Mouse (Mus musculus): Measurements from ENCODE around the gene Pola2. TPM values are rescaled to one million over a fixed set of nuclear protein-coding genes. Genes with fewer than 3 reads are reported as not detected.

Gene Pola2
- total and polyA plus RNA-seq, 2 experiments from 2014 or later, result 16.7 to 21.6 TPM

- peaks cover 6% of the 10 kb centered on the region for H3K36me3 ChIP-seq (ENCODE audit: insufficient read depth, low read length)
- H3K9me3 ChIP-seq (ENCODE audit: low read length), result no peaks in the 10 kb centered on the region
- no peak overlapping the region for H3K27ac ChIP-seq (ENCODE audit: low read depth, low read length)
- DNase-seq (ENCODE audit: low spot score), result no peak
- no peaks in the 10 kb centered on the region for H3K4me1 ChIP-seq (ENCODE audit: insufficient read depth, low read length)
- H3K4me3 ChIP-seq (ENCODE audit: low read depth, low read length), result no peak overlapping the region
- 0 out of 2 replicates have a peak overlapping the region, but pooled peaks have one; percentile 8 for H3K9ac ChIP-seq (replicated peaks; ENCODE audit: low read length, poor library complexity, severe bottlenecking)
- no peak overlapping the region for H3K4me2 ChIP-seq (ENCODE audit: low read depth, low read length, poor library complexity, severe bottlenecking)
- H3K27me3 ChIP-seq (ENCODE audit: insufficient read depth, low read length), result no peaks in the 10 kb centered on the region
- ATAC-seq (ENCODE audit: low FRiP score), result no peak
- 82% methylated on average over 7 of the region's 7 CpGs for WGBS
- TF ChIP-seq CTCF (IDR thresholded peaks at IDR 0.05), result no peak
These were observed 19.0 kb downstream of the Pola2 start for GRCm38 (mm10) chr19:5945027-5945426.

- no peak overlapping the region for H3K9ac ChIP-seq (replicated peaks; ENCODE audit: low read length, poor library complexity, severe bottlenecking)
- no peaks in the 10 kb centered on the region for H3K27me3 ChIP-seq (ENCODE audit: insufficient read depth, low read length)
- no peaks in the 10 kb centered on the region for H3K9me3 ChIP-seq (ENCODE audit: low read length)
- TF ChIP-seq CTCF (IDR thresholded peaks at IDR 0.05), result no peak
- no peak overlapping the region for H3K4me2 ChIP-seq (ENCODE audit: low read depth, low read length, poor library complexity, severe bottlenecking)
- ATAC-seq (ENCODE audit: low FRiP score) (no peak), DNase-seq (ENCODE audit: low spot score) (no peak)
- H3K4me3 ChIP-seq (ENCODE audit: low read depth, low read length), result no peak overlapping the region
- no peaks in the 10 kb centered on the region for H3K4me1 ChIP-seq (ENCODE audit: insufficient read depth, low read length)
- H3K36me3 ChIP-seq (ENCODE audit: insufficient read depth, low read length), result peaks cover 3% of the 10 kb centered on the region; the same call in 1 of the 2 replicates
- 71% methylated on average over 8 of the region's 8 CpGs for WGBS
- no peak overlapping the region for H3K27ac ChIP-seq (ENCODE audit: low read depth, low read length)
These were observed 19.9 kb downstream of the Pola2 start for GRCm38 (mm10) chr19:5944145-5944544.

- WGBS, result 90% methylated on average over 15 of the region's 15 CpGs
- Histone ChIP-seq H3K27me3 (ENCODE audit: insufficient read depth, low read length) (no peaks in the 10 kb centered on the region), H3K9ac (replicated peaks; ENCODE audit: low read length, poor library complexity, severe bottlenecking) (no peak overlapping the region), H3K36me3 (ENCODE audit: insufficient read depth, low read length) (peaks cover under 1% of the 10 kb centered on the region; the same call in 1 of the 2 replicates), H3K4me1 (ENCODE audit: insufficient read depth, low read length) (no peaks in the 10 kb centered on the region), H3K4me2 (ENCODE audit: low read depth, low read length, poor library complexity, severe bottlenecking) (no peak overlapping the region), H3K4me3 (ENCODE audit: low read depth, low read length) (no peak overlapping the region), H3K9me3 (ENCODE audit: low read length) (no peaks in the 10 kb centered on the region), H3K27ac (ENCODE audit: low read depth, low read length) (no peak overlapping the region)
- TF ChIP-seq CTCF (IDR thresholded peaks at IDR 0.05), result no peak
- DNase-seq (ENCODE audit: low spot score), result no peak
- no peak for ATAC-seq (ENCODE audit: low FRiP score)
These were observed 20.6 kb downstream of the Pola2 start for GRCm38 (mm10) chr19:5943404-5943803.

- ATAC-seq (ENCODE audit: low FRiP score) (no peak), DNase-seq (ENCODE audit: low spot score) (no peak)
- Histone ChIP-seq H3K27me3 (ENCODE audit: insufficient read depth, low read length) (no peaks in the 10 kb centered on the region), H3K9ac (replicated peaks; ENCODE audit: low read length, poor library complexity, severe bottlenecking) (no peak overlapping the region), H3K36me3 (ENCODE audit: insufficient read depth, low read length) (no peaks in the 10 kb centered on the region), H3K9me3 (ENCODE audit: low read length) (no peaks in the 10 kb centered on the region), H3K4me1 (ENCODE audit: insufficient read depth, low read length) (peaks cover 2% of the 10 kb centered on the region; the same call in 1 of the 2 replicates), H3K27ac (ENCODE audit: low read depth, low read length) (no peak overlapping the region), H3K4me2 (ENCODE audit: low read depth, low read length, poor library complexity, severe bottlenecking) (no peak overlapping the region), H3K4me3 (ENCODE audit: low read depth, low read length) (no peak overlapping the region)
- WGBS, result 91% methylated on average over 7 of the region's 7 CpGs
- no peak for TF ChIP-seq CTCF (IDR thresholded peaks at IDR 0.05)
These were observed 21.4 kb downstream of the Pola2 start for GRCm38 (mm10) chr19:5942581-5942980.

GRCm38 (mm10) chr19:5940656-5941055 lies 23.3 kb downstream of the Pola2 start:
- DNase-seq (ENCODE audit: low spot score), result no peak
- TF ChIP-seq CTCF (IDR thresholded peaks at IDR 0.05), result no peak
- no peak overlapping the region for H3K4me2 ChIP-seq (ENCODE audit: low read depth, low read length, poor library complexity, severe bottlenecking)
- no peaks in the 10 kb centered on the region for H3K36me3 ChIP-seq (ENCODE audit: insufficient read depth, low read length)
- peaks cover 5% of the 10 kb centered on the region; the same call in 1 of the 2 replicates for H3K4me1 ChIP-seq (ENCODE audit: insufficient read depth, low read length)
- no peaks in the 10 kb centered on the region for H3K27me3 ChIP-seq (ENCODE audit: insufficient read depth, low read length)
- H3K9ac ChIP-seq (replicated peaks; ENCODE audit: low read length, poor library complexity, severe bottlenecking), result no peak overlapping the region
- no peak overlapping the region for H3K27ac ChIP-seq (ENCODE audit: low read depth, low read length)
- H3K4me3 ChIP-seq (ENCODE audit: low read depth, low read length), result no peak overlapping the region
- ATAC-seq (ENCODE audit: low FRiP score), result no peak
- H3K9me3 ChIP-seq (ENCODE audit: low read length), result no peaks in the 10 kb centered on the region
- WGBS, result 88% methylated on average over 10 of the region's 10 CpGs

GRCm38 (mm10) chr19:5940173-5940572 lies 23.8 kb downstream of the Pola2 start:
- TF ChIP-seq CTCF (IDR thresholded peaks at IDR 0.05), result no peak
- Histone ChIP-seq H3K9me3 (ENCODE audit: low read length) (no peaks in the 10 kb centered on the region), H3K9ac (replicated peaks; ENCODE audit: low read length, poor library complexity, severe bottlenecking) (no peak overlapping the region), H3K4me1 (ENCODE audit: insufficient read depth, low read length) (peaks cover 5% of the 10 kb centered on the region; the same call in 1 of the 2 replicates), H3K27ac (ENCODE audit: low read depth, low read length) (no peak overlapping the region), H3K36me3 (ENCODE audit: insufficient read depth, low read length) (no peaks in the 10 kb centered on the region), H3K27me3 (ENCODE audit: insufficient read depth, low read length) (no peaks in the 10 kb centered on the region), H3K4me2 (ENCODE audit: low read depth, low read length, poor library complexity, severe bottlenecking) (no peak overlapping the region), H3K4me3 (ENCODE audit: low read depth, low read length) (no peak overlapping the region)
- no peak for ATAC-seq (ENCODE audit: low FRiP score)
- DNase-seq (ENCODE audit: low spot score), result peak; percentile 85
- 62% methylated on average over 4 of the region's 4 CpGs for whole genome bisulfite sequencing
